Mouse (Mus musculus) hindbrain, embryonic 11.5 days (tissue): Measurements from ENCODE around the gene Ttbk1. TPM values are rescaled to one million over a fixed set of nuclear protein-coding genes. Genes with fewer than 3 reads are reported as not detected.
A peak's percentile ranks its signal among the peaks of the same experiment; 100 is the strongest.

ENCODE experiments used
- ATAC-seq: fragments of 200-750 bp; cut with Nextera tagmentation; 2 replicates; pipeline ENCODE4 v1.8.0; 2017; ENCODE audit warnings: mild to moderate bottlenecking, moderate TSS enrichment, moderate library complexity; ENCODE audit not compliant: low FRiP score
- DNase-seq: peaks from one replicate; pipeline ENCODE4 v3.0.0-alpha.2; 2015; ENCODE audit warnings: low spot score
- H3K27ac ChIP-seq: fragments of 300-500 bp; sonication (generic); 2 replicates; pipeline ENCODE4 v1.5.1; 2014; ENCODE audit warnings: mild to moderate bottlenecking, low read depth, low read length
- H3K27me3 ChIP-seq: fragments of 300-500 bp; sonication (generic); 2 replicates; pipeline ENCODE4 v1.6.1; 2014; ENCODE audit warnings: mild to moderate bottlenecking, low read length, moderate library complexity, mixed read lengths; ENCODE audit not compliant: control insufficient read depth, insufficient read depth
- H3K36me3 ChIP-seq: fragments of 300-500 bp; sonication (generic); 2 replicates; pipeline ENCODE4 v1.6.1; 2014; ENCODE audit warnings: mild to moderate bottlenecking, low read length, moderate library complexity, mixed read lengths; ENCODE audit not compliant: control insufficient read depth, insufficient read depth
- H3K4me1 ChIP-seq: fragments of 300-500 bp; sonication (generic); replicated peaks from 2 replicates; pipeline ENCODE4 v1.6.1; 2014; ENCODE audit warnings: low read length, mixed read lengths; ENCODE audit not compliant: control insufficient read depth, insufficient read depth
- H3K4me2 ChIP-seq: fragments of 300-500 bp; sonication (generic); replicated peaks from 2 replicates; pipeline ENCODE4 v1.6.1; 2014; ENCODE audit warnings: mild to moderate bottlenecking, low read depth, low read length
- H3K4me3 ChIP-seq: fragments of 300-500 bp; sonication (generic); 2 replicates; pipeline ENCODE4 v1.5.1; 2014; ENCODE audit warnings: low read depth, low read length
- H3K9ac ChIP-seq: fragments of 300-500 bp; sonication (generic); 2 replicates; pipeline ENCODE4 v1.6.1; 2014; ENCODE audit warnings: low read depth, low read length
- H3K9me3 ChIP-seq: fragments of 300-500 bp; sonication (generic); 2 replicates; pipeline ENCODE4 v1.6.1; 2016; ENCODE audit warnings: low read length; ENCODE audit not compliant: control insufficient read depth
- WGBS: fragments of 180-500 bp; shearing (Covaris S2); extraction: QIAGEN DNeasy Blood & Tissue Kit; methylation state at CpG from one replicate; pipeline ENCODE4 v1.1.7; 2014; 5-methylcytosine and 5-hydroxymethylcytosine counted together
- polyA plus RNA-seq: library from polyadenylated mRNA; unstranded; fragments of >200 nt; fragmentation: Nextera tagmentation; extraction: Ambion mirVana; gene quantifications from 2 replicates; pipeline ENCODE4 v1.2.1, GENCODE M21; 2014

The Ttbk1 gene
- polyA plus RNA-seq, 1 experiment from 2014 or later, result 2.3 TPM

DNA sequence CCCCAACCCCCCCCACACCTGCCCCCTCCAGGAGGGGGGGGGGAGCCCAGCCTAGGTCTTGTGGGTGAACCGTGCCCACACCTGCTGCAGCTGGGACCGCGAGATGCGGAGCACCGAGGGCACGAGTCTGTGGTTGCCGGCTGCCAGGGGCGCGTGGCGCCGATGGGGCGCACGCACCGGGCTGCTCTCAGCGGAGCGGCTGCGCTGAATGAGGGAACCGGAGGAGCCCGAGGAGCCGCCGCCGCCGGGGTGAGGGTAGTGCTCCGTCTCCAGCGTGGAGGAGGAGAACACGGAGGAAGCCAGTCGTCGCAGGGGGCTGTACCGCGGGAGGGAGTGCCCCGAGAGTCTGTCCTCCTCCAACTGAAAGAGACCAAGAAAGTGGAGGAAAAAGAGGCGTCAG lies 26.8 kb downstream of the Ttbk1 start:
- peak overlapping the region; percentile 19; the same call in 1 of the 2 replicates for H3K9ac ChIP-seq
- WGBS, result 2% methylated on average over 24 of the region's 32 CpGs
- ATAC-seq, result no peak
- no peak for DNase-seq
- peaks cover 37% of the 10 kb centered on the region for H3K27me3 ChIP-seq
- H3K4me3 ChIP-seq, result peak overlapping the region; percentile 6; the same call in 1 of the 2 replicates
- H3K9me3 ChIP-seq, result no peaks in the 10 kb centered on the region
- H3K27ac ChIP-seq, result no peak overlapping the region
- H3K4me2 ChIP-seq, result peak overlapping the region; percentile 34
- H3K4me1 ChIP-seq, result peaks cover 4% of the 10 kb centered on the region; the same call in 1 of the 2 replicates
- H3K36me3 ChIP-seq, result no peaks in the 10 kb centered on the region

DNA sequence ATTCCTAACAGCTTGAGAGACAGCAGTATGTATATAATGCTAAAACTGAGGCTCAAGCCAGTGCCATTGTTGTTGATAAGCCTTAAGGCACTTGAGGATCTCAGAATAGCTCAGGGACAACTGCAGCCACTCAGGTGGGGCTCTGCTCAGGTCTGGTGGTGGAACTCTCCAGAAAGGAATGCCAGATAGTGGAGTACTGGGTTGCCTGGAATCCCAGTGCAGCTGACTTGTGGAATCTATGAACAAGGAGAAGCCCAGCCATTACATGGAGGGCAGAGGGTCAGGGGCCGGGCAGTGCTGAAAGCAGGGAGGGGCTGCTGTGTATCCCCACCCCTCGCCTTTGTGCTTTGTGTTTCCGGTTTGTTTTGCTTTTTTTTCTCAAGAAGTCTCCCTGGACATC lies 29.0 kb downstream of the Ttbk1 start:
- DNase-seq (no peak), ATAC-seq (no peak)
- Histone ChIP-seq H3K9ac (no peak overlapping the region), H3K27me3 (peaks cover 40% of the 10 kb centered on the region), H3K27ac (no peak overlapping the region), H3K4me1 (peaks cover 15% of the 10 kb centered on the region), H3K36me3 (no peaks in the 10 kb centered on the region), H3K4me2 (no peak overlapping the region), H3K4me3 (no peak overlapping the region), H3K9me3 (no peaks in the 10 kb centered on the region)
- 30% methylated on average over 3 of the region's 3 CpGs for WGBS

DNA sequence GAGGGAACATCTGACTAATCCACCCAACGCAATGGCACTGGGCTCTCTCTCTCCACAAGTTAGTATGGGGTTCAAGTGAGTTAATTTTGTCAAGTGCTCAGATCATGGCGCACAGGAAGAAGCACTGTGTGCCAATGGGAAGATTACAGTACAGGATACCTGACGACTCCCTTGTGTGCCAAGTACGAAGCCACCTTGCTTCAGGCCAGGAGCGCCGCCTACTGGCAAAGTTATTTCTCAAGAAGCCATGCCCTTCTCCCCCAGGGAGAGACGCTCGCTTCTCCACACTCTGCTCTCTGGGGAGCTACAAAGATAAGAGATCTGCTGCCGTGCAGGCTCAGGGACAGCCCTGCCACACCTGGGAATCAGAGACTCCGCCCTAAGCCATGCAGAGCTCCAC lies 29.7 kb downstream of the Ttbk1 start:
- DNase-seq (no peak), ATAC-seq (no peak)
- Histone ChIP-seq H3K27me3 (peaks cover 42% of the 10 kb centered on the region), H3K9ac (no peak overlapping the region), H3K4me1 (peaks cover 19% of the 10 kb centered on the region), H3K9me3 (no peaks in the 10 kb centered on the region), H3K27ac (no peak overlapping the region), H3K4me3 (no peak overlapping the region), H3K36me3 (no peaks in the 10 kb centered on the region), H3K4me2 (no peak overlapping the region)
- 12% methylated on average over 10 of the region's 10 CpGs for WGBS

DNA sequence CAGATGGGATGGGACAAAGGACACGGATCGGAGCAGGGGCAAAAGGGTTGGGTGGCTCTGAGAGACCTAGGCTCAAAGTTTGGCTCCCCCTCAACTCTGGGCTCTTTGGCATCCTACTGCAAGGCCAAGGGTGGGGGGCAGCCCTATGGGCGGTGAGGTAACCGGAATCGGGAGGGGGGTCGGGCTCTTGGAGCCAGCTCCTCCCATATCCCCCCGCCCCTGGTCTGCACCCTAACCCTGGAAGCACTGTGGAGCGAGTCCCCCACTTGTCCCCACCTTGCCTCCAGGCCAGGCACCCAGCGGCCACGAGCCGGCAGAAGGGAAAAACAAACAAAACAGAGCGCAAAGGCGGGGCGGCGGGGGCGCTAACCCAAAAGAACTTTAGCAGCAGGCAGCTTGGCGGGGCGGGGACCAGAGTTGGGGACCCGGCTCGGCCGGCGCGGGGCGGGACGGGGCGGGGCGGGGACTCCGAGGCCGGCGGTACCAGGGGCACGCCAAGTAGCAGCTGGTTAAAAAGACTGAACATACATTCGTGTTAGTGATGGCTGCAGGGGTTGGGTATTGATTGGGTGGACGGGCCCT lies 32.3 kb downstream of the Ttbk1 start:
- Histone ChIP-seq H3K4me3 (peak overlapping the region; percentile 31), H3K27me3 (peaks cover 27% of the 10 kb centered on the region), H3K9ac (peak overlapping the region; percentile 31; the same call in 1 of the 2 replicates), H3K4me1 (peaks cover 16% of the 10 kb centered on the region), H3K27ac (no peak overlapping the region), H3K36me3 (no peaks in the 10 kb centered on the region), H3K9me3 (no peaks in the 10 kb centered on the region), H3K4me2 (peak overlapping the region; percentile 73)
- DNase-seq (peak; percentile 69), ATAC-seq (peak; percentile 69)
- 1% methylated on average over 32 of the region's 33 CpGs for WGBS

DNA sequence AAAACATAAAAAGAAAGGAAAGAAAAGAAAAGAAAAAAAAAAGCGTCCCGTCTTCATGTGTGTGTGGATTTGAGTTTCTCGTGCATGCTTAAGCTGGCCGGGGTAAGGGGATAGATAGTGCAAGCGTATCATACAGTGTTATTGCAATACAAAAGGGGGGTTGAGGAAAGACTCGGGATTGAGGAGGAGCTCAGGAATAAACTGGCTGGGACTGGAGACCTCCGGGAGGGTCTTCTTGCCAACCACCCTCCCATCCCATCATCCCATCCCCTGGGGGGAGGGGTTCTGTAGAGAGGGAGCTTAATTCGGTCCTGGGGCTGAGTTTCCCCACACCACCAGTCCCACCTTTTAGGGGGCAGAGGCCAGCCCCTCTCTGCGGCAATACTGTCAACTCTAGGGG lies 32.9 kb downstream of the Ttbk1 start:
- ATAC-seq, result 0 out of 2 replicates have a peak, but pooled peaks have one; percentile 16
- DNase-seq, result peak; percentile 63
- H3K27ac ChIP-seq, result 0 out of 2 replicates have a peak overlapping the region, but pooled peaks have one; percentile 51
- peak overlapping the region; percentile 73 for H3K4me2 ChIP-seq
- peaks cover 16% of the 10 kb centered on the region for H3K4me1 ChIP-seq
- H3K27me3 ChIP-seq, result peaks cover 23% of the 10 kb centered on the region
- H3K9ac ChIP-seq, result peak overlapping the region; percentile 44; the same call in 1 of the 2 replicates
- no peaks in the 10 kb centered on the region for H3K36me3 ChIP-seq
- 1% methylated on average over 9 of the region's 9 CpGs for WGBS
- H3K9me3 ChIP-seq, result no peaks in the 10 kb centered on the region
- H3K4me3 ChIP-seq, result peak overlapping the region; percentile 31

DNA sequence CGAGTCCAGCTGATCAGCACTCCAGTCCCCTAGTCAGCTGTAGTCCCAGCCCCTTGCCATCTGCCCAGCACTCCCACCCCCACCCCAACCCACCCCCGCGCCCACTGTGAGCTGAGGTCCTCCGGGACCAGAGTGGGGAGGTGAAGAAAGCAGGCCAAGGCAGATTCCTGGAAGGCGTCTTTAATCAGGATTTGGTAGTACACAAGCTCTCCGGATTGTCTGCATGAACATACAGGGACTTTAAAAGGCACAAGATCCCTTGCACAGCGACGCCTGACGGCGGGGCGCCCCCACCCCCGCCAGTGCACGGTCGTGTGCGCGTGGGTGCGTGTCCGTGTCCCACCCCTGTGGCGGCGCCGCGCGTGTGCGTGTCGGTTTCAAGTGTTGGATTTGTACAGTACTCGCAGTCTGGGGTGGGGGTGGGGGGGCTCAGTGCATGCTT lies 33.5 kb downstream of the Ttbk1 start:
- peaks cover 22% of the 10 kb centered on the region for H3K27me3 ChIP-seq
- H3K4me2 ChIP-seq, result peak overlapping the region; percentile 73
- 3% methylated on average over 26 of the region's 26 CpGs for WGBS
- H3K4me1 ChIP-seq, result peaks cover 16% of the 10 kb centered on the region
- H3K9ac ChIP-seq, result peak overlapping the region; percentile 44; the same call in 1 of the 2 replicates
- ATAC-seq (peak; percentile 47; the same call in 1 of the 2 replicates), DNase-seq (peak; percentile 48)
- H3K9me3 ChIP-seq, result no peaks in the 10 kb centered on the region
- H3K4me3 ChIP-seq, result peak overlapping the region; percentile 23; the same call in 1 of the 2 replicates
- peak overlapping the region; percentile 51 for H3K27ac ChIP-seq
- H3K36me3 ChIP-seq, result no peaks in the 10 kb centered on the region

DNA sequence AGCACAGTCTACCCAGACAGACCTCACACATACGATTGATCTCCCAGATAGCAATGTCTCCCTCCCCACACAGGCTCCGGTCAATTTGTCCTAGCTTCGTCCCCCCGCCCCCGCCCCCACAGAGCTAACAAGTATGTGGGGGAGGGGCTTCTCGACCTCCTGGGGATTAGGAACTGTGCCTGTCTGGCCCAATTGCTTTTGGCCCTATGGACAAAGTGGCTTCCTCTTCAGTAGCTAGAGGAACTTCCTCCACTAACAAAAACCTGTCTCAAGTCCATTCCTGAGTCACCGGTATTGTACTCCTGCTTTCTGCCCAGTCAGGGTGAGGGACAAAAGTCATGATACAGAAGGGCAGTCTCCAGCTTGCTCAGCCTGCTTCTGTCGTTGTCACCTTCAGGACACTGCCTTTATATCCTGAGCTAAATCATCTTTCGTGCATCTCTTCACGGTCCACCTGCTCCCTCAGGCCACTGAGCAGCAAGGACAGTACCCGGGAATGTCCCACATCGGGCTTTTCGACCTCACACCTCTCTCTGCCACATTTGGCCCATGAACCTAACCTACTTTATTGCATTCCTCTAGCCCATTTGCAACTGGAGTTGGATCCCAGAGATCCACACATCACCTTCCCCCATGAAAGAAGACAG lies 34.0 kb downstream of the Ttbk1 start:
- no peak overlapping the region for H3K4me3 ChIP-seq
- peaks cover 22% of the 10 kb centered on the region for H3K27me3 ChIP-seq
- WGBS, result 5% methylated on average over 13 of the region's 13 CpGs
- H3K4me1 ChIP-seq, result peaks cover 16% of the 10 kb centered on the region
- ATAC-seq, result no peak
- H3K4me2 ChIP-seq, result peak overlapping the region; percentile 15; the same call in 1 of the 2 replicates
- no peak overlapping the region for H3K9ac ChIP-seq
- peak overlapping the region; percentile 51; the same call in 1 of the 2 replicates for H3K27ac ChIP-seq
- no peaks in the 10 kb centered on the region for H3K9me3 ChIP-seq
- no peaks in the 10 kb centered on the region for H3K36me3 ChIP-seq
- DNase-seq, result no peak

DNA sequence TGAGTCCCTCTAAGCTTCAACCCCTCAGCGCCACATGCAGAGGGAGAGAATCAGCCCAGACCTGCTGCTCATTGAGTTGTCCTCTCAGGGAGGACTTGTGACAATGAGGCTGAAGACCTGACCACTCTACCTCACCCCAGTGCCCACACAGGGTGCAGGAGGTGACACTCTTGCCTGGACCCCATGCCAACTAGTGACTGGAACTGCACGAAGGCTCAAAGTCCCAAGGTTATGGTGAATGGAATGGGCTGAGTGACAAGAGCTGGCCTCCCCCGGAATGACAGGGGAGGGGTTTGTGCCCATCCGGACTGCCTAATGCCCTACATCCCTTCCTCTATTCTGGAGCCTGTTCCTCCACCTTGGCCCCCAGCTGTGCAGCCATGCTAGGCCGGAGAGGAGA lies 34.8 kb downstream of the Ttbk1 start:
- Histone ChIP-seq H3K36me3 (no peaks in the 10 kb centered on the region), H3K4me3 (no peak overlapping the region), H3K9me3 (no peaks in the 10 kb centered on the region), H3K27ac (no peak overlapping the region), H3K27me3 (peaks cover 16% of the 10 kb centered on the region), H3K4me1 (peaks cover 16% of the 10 kb centered on the region), H3K4me2 (no peak overlapping the region), H3K9ac (no peak overlapping the region)
- DNase-seq (no peak), ATAC-seq (no peak)
- 31% methylated on average over 5 of the region's 5 CpGs for WGBS
